Mouse (Mus musculus): Measurements from ENCODE around the gene AI467606. TPM values are rescaled to one million over a fixed set of nuclear protein-coding genes. Genes with fewer than 3 reads are reported as not detected.

The AI467606 gene
- polyA plus RNA-seq, 1 experiment from 2014 or later: 0.47 TPM

GRCm38 (mm10) chr7:127088901-127089845 lies 2.0 kb upstream of the AI467606 start:
- 22% methylated on average over 27 of the region's 27 CpGs for WGBS
- no peaks in the 10 kb centered on the region; the same call in 1 of the 2 replicates for H3K4me1 ChIP-seq (replicated peaks; ENCODE audit: control insufficient read depth, insufficient read depth, low read length)
- peak overlapping the region; percentile 4; the same call in 1 of the 2 replicates for H3K9ac ChIP-seq (ENCODE audit: low read length)
- no peak for ATAC-seq (replicated peaks; ENCODE audit: low FRiP score)
- no peaks in the 10 kb centered on the region for H3K9me3 ChIP-seq (ENCODE audit: control insufficient read depth, low read length)
- peak; percentile 54 for DNase-seq (ENCODE audit: low spot score)
- peak overlapping the region; percentile 39 for H3K4me2 ChIP-seq (ENCODE audit: low read depth, low read length, severe bottlenecking)
- H3K36me3 ChIP-seq (ENCODE audit: control insufficient read depth, insufficient read depth, low read length): no peaks in the 10 kb centered on the region
- H3K27me3 ChIP-seq (ENCODE audit: control insufficient read depth, insufficient read depth, low read length): no peaks in the 10 kb centered on the region
- no peak overlapping the region for H3K27ac ChIP-seq (ENCODE audit: low read depth, low read length)
- H3K4me3 ChIP-seq (ENCODE audit: low read depth, low read length): peak overlapping the region; percentile 4; the same call in 1 of the 2 replicates

GRCm38 (mm10) chr7:127090154-127091113 lies 725 bp upstream of the AI467606 start:
- Histone ChIP-seq H3K27me3 (ENCODE audit: control insufficient read depth, insufficient read depth, low read length) (no peaks in the 10 kb centered on the region), H3K36me3 (ENCODE audit: control insufficient read depth, insufficient read depth, low read length) (no peaks in the 10 kb centered on the region), H3K4me3 (ENCODE audit: low read depth, low read length) (no peak overlapping the region), H3K9me3 (ENCODE audit: control insufficient read depth, low read length) (no peaks in the 10 kb centered on the region), H3K9ac (ENCODE audit: low read length) (no peak overlapping the region), H3K4me2 (ENCODE audit: low read depth, low read length, severe bottlenecking) (no peak overlapping the region), H3K4me1 (replicated peaks; ENCODE audit: control insufficient read depth, insufficient read depth, low read length) (no peaks in the 10 kb centered on the region; the same call in 1 of the 2 replicates), H3K27ac (ENCODE audit: low read depth, low read length) (no peak overlapping the region)
- 87% methylated on average over 20 of the region's 20 CpGs for WGBS
- ATAC-seq (replicated peaks; ENCODE audit: low FRiP score): no peak
- DNase-seq (ENCODE audit: low spot score): no peak

GRCm38 (mm10) chr7:127093914-127094313 lies 2.8 kb downstream of the AI467606 start:
- Histone ChIP-seq H3K9me3 (ENCODE audit: control insufficient read depth, low read length) (no peaks in the 10 kb centered on the region), H3K9ac (ENCODE audit: low read length) (no peak overlapping the region), H3K4me3 (ENCODE audit: low read depth, low read length) (no peak overlapping the region), H3K27ac (ENCODE audit: low read depth, low read length) (no peak overlapping the region), H3K4me1 (replicated peaks; ENCODE audit: control insufficient read depth, insufficient read depth, low read length) (no peaks in the 10 kb centered on the region; the same call in 1 of the 2 replicates), H3K36me3 (ENCODE audit: control insufficient read depth, insufficient read depth, low read length) (no peaks in the 10 kb centered on the region), H3K27me3 (ENCODE audit: control insufficient read depth, insufficient read depth, low read length) (no peaks in the 10 kb centered on the region), H3K4me2 (ENCODE audit: low read depth, low read length, severe bottlenecking) (no peak overlapping the region)
- DNase-seq (ENCODE audit: low spot score) (no peak), ATAC-seq (replicated peaks; ENCODE audit: low FRiP score) (no peak)
- WGBS: 86% methylated on average over 3 of the region's 3 CpGs

- Histone ChIP-seq H3K27ac (ENCODE audit: low read depth, low read length) (no peak overlapping the region), H3K4me3 (ENCODE audit: low read depth, low read length) (no peak overlapping the region), H3K4me2 (ENCODE audit: low read depth, low read length, severe bottlenecking) (no peak overlapping the region), H3K9ac (ENCODE audit: low read length) (no peak overlapping the region), H3K4me1 (replicated peaks; ENCODE audit: control insufficient read depth, insufficient read depth, low read length) (no peaks in the 10 kb centered on the region), H3K36me3 (ENCODE audit: control insufficient read depth, insufficient read depth, low read length) (no peaks in the 10 kb centered on the region), H3K27me3 (ENCODE audit: control insufficient read depth, insufficient read depth, low read length) (no peaks in the 10 kb centered on the region), H3K9me3 (ENCODE audit: control insufficient read depth, low read length) (no peaks in the 10 kb centered on the region)
- 80% methylated on average over 7 of the region's 7 CpGs for WGBS
- ATAC-seq (replicated peaks; ENCODE audit: low FRiP score) (no peak), DNase-seq (ENCODE audit: low spot score) (no peak)
Measured at GRCm38 (mm10) chr7:127096456-127096855, 5.3 kb downstream of the AI467606 start.

- Histone ChIP-seq H3K4me1 (replicated peaks; ENCODE audit: control insufficient read depth, insufficient read depth, low read length) (no peaks in the 10 kb centered on the region), H3K4me3 (ENCODE audit: low read depth, low read length) (no peak overlapping the region), H3K9me3 (ENCODE audit: control insufficient read depth, low read length) (no peaks in the 10 kb centered on the region), H3K27me3 (ENCODE audit: control insufficient read depth, insufficient read depth, low read length) (no peaks in the 10 kb centered on the region), H3K36me3 (ENCODE audit: control insufficient read depth, insufficient read depth, low read length) (no peaks in the 10 kb centered on the region), H3K27ac (ENCODE audit: low read depth, low read length) (no peak overlapping the region), H3K4me2 (ENCODE audit: low read depth, low read length, severe bottlenecking) (no peak overlapping the region), H3K9ac (ENCODE audit: low read length) (no peak overlapping the region)
- ATAC-seq (replicated peaks; ENCODE audit: low FRiP score): no peak
- DNase-seq (ENCODE audit: low spot score): no peak
- 85% methylated on average over 5 of the region's 5 CpGs for WGBS
Measured at GRCm38 (mm10) chr7:127098521-127098920, 7.4 kb downstream of the AI467606 start.

- Histone ChIP-seq H3K4me1 (replicated peaks; ENCODE audit: control insufficient read depth, insufficient read depth, low read length) (no peaks in the 10 kb centered on the region), H3K9ac (ENCODE audit: low read length) (no peak overlapping the region), H3K9me3 (ENCODE audit: control insufficient read depth, low read length) (no peaks in the 10 kb centered on the region), H3K27ac (ENCODE audit: low read depth, low read length) (no peak overlapping the region), H3K4me2 (ENCODE audit: low read depth, low read length, severe bottlenecking) (no peak overlapping the region), H3K27me3 (ENCODE audit: control insufficient read depth, insufficient read depth, low read length) (no peaks in the 10 kb centered on the region), H3K36me3 (ENCODE audit: control insufficient read depth, insufficient read depth, low read length) (no peaks in the 10 kb centered on the region), H3K4me3 (ENCODE audit: low read depth, low read length) (no peak overlapping the region)
- DNase-seq (ENCODE audit: low spot score) (peak; percentile 3), ATAC-seq (replicated peaks; ENCODE audit: low FRiP score) (no peak)
- 86% methylated on average over 4 of the region's 4 CpGs for WGBS
Measured at GRCm38 (mm10) chr7:127098950-127099349, 7.8 kb downstream of the AI467606 start.

- DNase-seq (ENCODE audit: low spot score): no peak
- 88% methylated on average over 4 of the region's 4 CpGs for WGBS
- H3K4me3 ChIP-seq (ENCODE audit: low read depth, low read length): no peak overlapping the region
- H3K4me1 ChIP-seq (replicated peaks; ENCODE audit: control insufficient read depth, insufficient read depth, low read length): no peaks in the 10 kb centered on the region; the same call in 1 of the 2 replicates
- no peaks in the 10 kb centered on the region for H3K27me3 ChIP-seq (ENCODE audit: control insufficient read depth, insufficient read depth, low read length)
- no peaks in the 10 kb centered on the region for H3K9me3 ChIP-seq (ENCODE audit: control insufficient read depth, low read length)
- H3K4me2 ChIP-seq (ENCODE audit: low read depth, low read length, severe bottlenecking): no peak overlapping the region
- no peaks in the 10 kb centered on the region for H3K36me3 ChIP-seq (ENCODE audit: control insufficient read depth, insufficient read depth, low read length)
- no peak for ATAC-seq (replicated peaks; ENCODE audit: low FRiP score)
- no peak overlapping the region for H3K9ac ChIP-seq (ENCODE audit: low read length)
- no peak overlapping the region for H3K27ac ChIP-seq (ENCODE audit: low read depth, low read length)
Measured at GRCm38 (mm10) chr7:127099528-127099927, 8.4 kb downstream of the AI467606 start.

- H3K9me3 ChIP-seq (ENCODE audit: control insufficient read depth, low read length): no peaks in the 10 kb centered on the region
- no peaks in the 10 kb centered on the region for H3K27me3 ChIP-seq (ENCODE audit: control insufficient read depth, insufficient read depth, low read length)
- no peak for ATAC-seq (replicated peaks; ENCODE audit: low FRiP score)
- peak; percentile 18 for DNase-seq (ENCODE audit: low spot score)
- H3K36me3 ChIP-seq (ENCODE audit: control insufficient read depth, insufficient read depth, low read length): no peaks in the 10 kb centered on the region
- H3K4me1 ChIP-seq (replicated peaks; ENCODE audit: control insufficient read depth, insufficient read depth, low read length): peaks cover 2% of the 10 kb centered on the region; the same call in 1 of the 2 replicates
- no peak overlapping the region for H3K4me3 ChIP-seq (ENCODE audit: low read depth, low read length)
- H3K9ac ChIP-seq (ENCODE audit: low read length): no peak overlapping the region
- H3K4me2 ChIP-seq (ENCODE audit: low read depth, low read length, severe bottlenecking): no peak overlapping the region
- 49% methylated on average over 2 of the region's 2 CpGs for WGBS
- H3K27ac ChIP-seq (ENCODE audit: low read depth, low read length): no peak overlapping the region
Measured at GRCm38 (mm10) chr7:127101451-127102016, 10.4 kb downstream of the AI467606 start.

Data from forebrain, embryonic 11.5 days (tissue).